Mouse (Mus musculus): ENCODE measurements at regions not wholly inside any gene's neighbourhood (a gene's known extent, or its start where the extent isn't known, plus 50 kb on each side); places are given as distances from the start of the nearest gene placed in this dataset.
A peak's percentile ranks its signal among the peaks of the same experiment; 100 is the strongest.

DNA sequence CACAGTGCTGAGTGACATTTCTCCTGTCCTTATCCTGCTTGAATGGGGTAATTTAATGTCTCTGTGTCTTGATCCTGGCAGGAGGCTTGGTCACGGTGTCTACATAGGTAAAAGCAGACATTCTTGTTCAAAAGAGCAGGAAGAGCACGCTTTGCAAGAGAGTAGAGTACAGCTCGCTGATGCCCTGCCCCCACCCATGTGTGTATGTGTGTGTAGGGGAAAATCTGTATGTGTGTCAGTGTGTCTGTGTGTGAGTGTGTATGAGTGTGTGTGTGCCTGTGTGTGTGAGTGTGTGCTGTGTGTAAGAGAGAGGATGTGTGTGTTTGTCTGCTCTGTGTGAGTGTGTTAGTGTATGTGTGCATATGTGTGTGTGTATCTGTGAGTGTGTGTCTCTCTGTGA, 221.3 kb downstream of the Bcl11b start:
- no peak overlapping the region for H3K4me3 ChIP-seq
- no peak overlapping the region for H3K27ac ChIP-seq
- DNase-seq (ENCODE audit: extremely low spot score in 1 of 2, low spot score in 2 of 2): no peak
- TF ChIP-seq CTCF (IDR thresholded peaks at IDR 0.05): no peak
- intact Hi-C loops (cut with DNase I): no loop called here

- intact Hi-C loops (cut with DNase I): no loop called here
- DNase-seq (ENCODE audit: extremely low spot score in 1 of 2, low spot score in 2 of 2): no peak
- TF ChIP-seq CTCF (IDR thresholded peaks at IDR 0.05): no peak
- no peak overlapping the region for H3K4me3 ChIP-seq
- H3K27ac ChIP-seq: no peak overlapping the region
Observed at GRCm38 (mm10) chr12:107783831-107784230, 219.6 kb downstream of the Bcl11b start.

DNA sequence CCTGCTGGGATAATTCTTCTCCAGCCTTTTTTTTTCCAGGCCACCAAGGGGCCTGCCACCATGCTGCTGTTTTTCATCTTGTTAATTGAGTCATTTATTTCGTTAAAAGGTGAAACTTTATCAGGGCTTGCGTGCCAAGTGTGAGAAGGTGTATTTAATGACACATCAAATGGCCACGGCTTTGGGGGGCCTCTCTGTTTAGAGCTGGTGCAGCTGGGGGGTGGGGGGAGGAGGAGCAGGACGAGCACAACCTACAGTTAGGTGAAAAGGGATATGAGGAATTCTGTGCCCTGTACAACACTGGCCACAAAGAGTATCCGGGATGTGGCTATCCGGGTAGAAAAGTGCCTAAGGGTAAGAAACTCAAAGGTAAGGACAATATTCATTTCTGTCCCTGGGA, 213.6 kb downstream of the Bcl11b start:
- TF ChIP-seq CTCF (IDR thresholded peaks at IDR 0.05): no peak
- H3K4me3 ChIP-seq: no peak overlapping the region
- no peak overlapping the region for H3K27ac ChIP-seq
- intact Hi-C loops (cut with DNase I): no loop called here
- DNase-seq (ENCODE audit: extremely low spot score in 1 of 2, low spot score in 2 of 2): no peak

DNA sequence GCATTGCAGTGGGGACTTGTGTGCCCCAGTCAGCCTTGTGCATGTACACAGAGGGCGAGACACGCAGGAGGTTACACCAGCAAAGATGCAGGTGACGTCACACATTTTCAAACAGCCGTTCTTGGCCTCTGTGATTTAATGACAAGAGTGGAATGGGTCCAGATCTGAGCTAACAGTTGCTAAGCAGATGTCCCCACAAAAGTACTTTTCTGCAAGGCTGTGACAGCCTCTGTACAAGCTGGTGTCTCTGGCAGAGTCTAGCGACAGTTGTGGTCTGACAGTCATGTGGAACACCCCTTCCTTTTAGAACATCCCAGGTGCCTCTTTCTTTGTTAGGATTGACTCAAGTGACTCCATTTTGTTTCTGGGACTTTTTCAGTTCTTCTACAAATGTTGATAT, 203.1 kb downstream of the Bcl11b start:
- DNase-seq (ENCODE audit: extremely low spot score in 1 of 2, low spot score in 2 of 2): no peak
- H3K4me3 ChIP-seq: no peak overlapping the region
- no peak for TF ChIP-seq CTCF (IDR thresholded peaks at IDR 0.05)
- no peak overlapping the region for H3K27ac ChIP-seq
- intact Hi-C loops (cut with DNase I): no loop called here

DNA sequence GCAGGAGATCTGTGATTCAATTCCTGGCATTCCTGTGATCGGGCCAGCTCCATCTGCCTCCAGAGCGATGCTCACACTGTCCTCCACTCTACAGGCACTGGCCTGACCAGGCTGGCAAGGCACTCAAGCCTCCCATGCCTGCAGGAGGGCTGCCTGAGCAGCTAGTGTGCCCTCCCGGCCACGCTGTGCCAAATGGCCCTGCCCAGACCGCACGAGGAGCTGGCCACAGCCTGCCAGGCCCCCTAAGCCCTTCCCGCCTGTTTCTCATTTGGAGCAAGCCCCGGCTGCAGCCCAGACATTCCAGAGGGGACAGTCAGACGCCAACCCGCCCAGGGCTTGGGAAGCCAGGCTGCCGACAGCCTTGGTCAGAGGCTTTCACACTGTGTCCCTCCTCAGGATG, 195.8 kb downstream of the Bcl11b start:
- no peak for TF ChIP-seq CTCF (IDR thresholded peaks at IDR 0.05)
- intact Hi-C loops (cut with DNase I): no loop called here

DNA sequence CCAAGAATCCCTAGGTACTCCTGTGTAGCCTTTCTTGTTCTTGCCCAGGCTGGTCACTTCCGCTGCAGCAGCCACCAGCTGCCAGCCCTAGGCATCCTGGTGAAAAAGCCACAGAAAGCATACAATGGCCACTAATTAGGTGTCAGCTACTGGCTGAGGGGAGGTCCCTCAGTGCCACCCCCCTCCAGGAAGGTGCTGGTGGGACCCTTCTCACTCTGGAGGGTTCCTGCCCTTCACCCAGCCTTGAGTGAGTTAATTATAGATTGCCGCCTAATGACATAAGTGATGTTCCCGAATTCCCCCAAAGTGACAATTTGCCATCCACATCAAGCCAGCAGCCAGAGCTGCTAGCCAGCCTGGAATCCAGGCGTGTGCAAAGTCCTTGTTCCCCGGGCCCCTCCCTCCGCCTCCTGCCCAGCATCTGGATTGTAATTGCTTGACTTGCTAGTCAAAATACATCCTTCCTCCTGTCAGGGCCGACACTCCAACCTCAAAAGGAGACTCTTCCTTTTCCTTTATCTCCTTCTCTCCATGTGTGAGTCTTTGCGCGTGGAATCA, 195.2 kb downstream of the Bcl11b start:
- no peak for TF ChIP-seq CTCF (IDR thresholded peaks at IDR 0.05)
- intact Hi-C loops (cut with DNase I): no loop called here
- Histone ChIP-seq H3K4me3 (no peak overlapping the region), H3K27ac (no peak overlapping the region)
- no peak for DNase-seq (ENCODE audit: extremely low spot score in 1 of 2, low spot score in 2 of 2)

More for the DNA sequence above, 195.8 kb downstream of the Bcl11b start:
- Histone ChIP-seq H3K27ac (no peak overlapping the region), H3K4me3 (no peak overlapping the region)
- no peak for DNase-seq (ENCODE audit: extremely low spot score in 1 of 2, low spot score in 2 of 2)

GRCm38 (mm10) chr12:107811231-107811630, 192.2 kb downstream of the Bcl11b start:
- no peak for TF ChIP-seq CTCF (IDR thresholded peaks at IDR 0.05)
- Histone ChIP-seq H3K27ac (no peak overlapping the region), H3K4me3 (no peak overlapping the region)
- intact Hi-C loops (cut with DNase I): loop anchor here (5.0 kb wide), 1 partner anchor 116 kb away; no protein-coding TSS in a partner anchor
- no peak for DNase-seq (ENCODE audit: extremely low spot score in 1 of 2, low spot score in 2 of 2)

- intact Hi-C loops (cut with DNase I): loop anchor here (5.0 kb wide), 1 partner anchor 115 kb away; no protein-coding TSS in a partner anchor
- DNase-seq (ENCODE audit: extremely low spot score in 1 of 2, low spot score in 2 of 2): peak in 1 of 2 experiments; percentile 17
- no peak for TF ChIP-seq CTCF (IDR thresholded peaks at IDR 0.05)
- H3K27ac ChIP-seq: peak overlapping the region; percentile 37
- H3K4me3 ChIP-seq: no peak overlapping the region
Observed at GRCm38 (mm10) chr12:107812549-107813335, 190.7 kb downstream of the Bcl11b start.

DNA sequence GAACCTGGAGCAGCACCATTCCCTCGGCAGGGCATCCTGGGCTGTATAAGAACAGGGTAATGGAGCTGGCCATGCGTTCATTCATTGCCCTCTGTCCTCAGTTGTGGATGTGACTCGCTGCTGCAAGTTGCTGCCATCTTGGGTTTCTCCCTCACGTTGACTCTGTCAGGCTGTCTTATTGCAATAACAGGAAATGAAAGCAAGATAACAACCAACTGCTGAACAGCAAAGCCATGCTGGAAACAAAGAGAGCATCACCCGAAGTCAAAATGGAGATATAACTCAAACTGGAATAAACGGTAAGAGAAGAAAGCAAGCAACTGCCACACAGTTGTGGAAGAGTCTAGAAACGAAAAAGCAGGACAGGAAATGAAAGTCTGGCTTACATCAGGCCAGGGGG, 188.5 kb downstream of the Bcl11b start:
- H3K4me3 ChIP-seq: no peak overlapping the region
- no peak overlapping the region for H3K27ac ChIP-seq
- no peak for TF ChIP-seq CTCF (IDR thresholded peaks at IDR 0.05)
- DNase-seq (ENCODE audit: extremely low spot score in 1 of 2, low spot score in 2 of 2): no peak
- intact Hi-C loops (cut with DNase I): loop anchor here (5.0 kb wide), 1 partner anchor 112 kb away; no protein-coding TSS in a partner anchor

DNA sequence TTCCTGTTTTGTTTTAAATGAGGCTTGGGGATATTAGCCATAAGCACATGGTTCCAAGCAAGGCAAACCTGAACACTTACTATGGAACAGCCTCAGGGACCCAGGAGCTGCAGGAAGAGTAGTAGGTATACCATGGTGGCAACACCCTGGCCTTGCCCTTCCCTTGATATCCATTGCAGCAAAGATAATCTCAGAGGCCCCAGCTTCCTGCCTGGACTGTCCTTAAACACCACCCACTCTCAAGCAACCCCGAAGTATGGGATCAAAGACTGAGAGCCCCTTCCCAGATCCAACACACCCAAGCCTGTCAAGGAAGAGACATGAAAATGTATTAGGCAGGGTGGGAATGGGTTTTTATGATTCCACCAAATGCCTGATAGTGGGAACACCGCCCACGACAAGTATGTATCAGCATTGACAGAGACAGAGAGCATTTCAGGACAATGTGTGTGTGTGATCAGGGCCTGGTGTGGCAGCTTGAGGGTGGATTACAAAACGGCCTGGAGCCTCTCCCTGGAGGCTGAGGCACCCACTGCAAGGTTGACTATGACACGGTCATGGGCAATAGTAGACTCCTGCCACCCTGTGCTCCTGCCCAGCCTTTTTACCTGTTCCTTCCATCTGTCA, 179.5 kb downstream of the Bcl11b start:
- Histone ChIP-seq H3K4me3 (no peak overlapping the region), H3K27ac (no peak overlapping the region)
- no peak for DNase-seq (ENCODE audit: extremely low spot score in 1 of 2, low spot score in 2 of 2)
- intact Hi-C loops (cut with DNase I): no loop called here
- no peak for TF ChIP-seq CTCF (IDR thresholded peaks at IDR 0.05)

GRCm38 (mm10) chr12:107825921-107826320, 177.5 kb downstream of the Bcl11b start:
- H3K4me3 ChIP-seq: no peak overlapping the region
- no peak for TF ChIP-seq CTCF (IDR thresholded peaks at IDR 0.05)
- no peak overlapping the region for H3K27ac ChIP-seq
- intact Hi-C loops (cut with DNase I): no loop called here
- peak in 1 of 2 experiments; percentile 24 for DNase-seq (ENCODE audit: extremely low spot score in 1 of 2, low spot score in 2 of 2)

DNA sequence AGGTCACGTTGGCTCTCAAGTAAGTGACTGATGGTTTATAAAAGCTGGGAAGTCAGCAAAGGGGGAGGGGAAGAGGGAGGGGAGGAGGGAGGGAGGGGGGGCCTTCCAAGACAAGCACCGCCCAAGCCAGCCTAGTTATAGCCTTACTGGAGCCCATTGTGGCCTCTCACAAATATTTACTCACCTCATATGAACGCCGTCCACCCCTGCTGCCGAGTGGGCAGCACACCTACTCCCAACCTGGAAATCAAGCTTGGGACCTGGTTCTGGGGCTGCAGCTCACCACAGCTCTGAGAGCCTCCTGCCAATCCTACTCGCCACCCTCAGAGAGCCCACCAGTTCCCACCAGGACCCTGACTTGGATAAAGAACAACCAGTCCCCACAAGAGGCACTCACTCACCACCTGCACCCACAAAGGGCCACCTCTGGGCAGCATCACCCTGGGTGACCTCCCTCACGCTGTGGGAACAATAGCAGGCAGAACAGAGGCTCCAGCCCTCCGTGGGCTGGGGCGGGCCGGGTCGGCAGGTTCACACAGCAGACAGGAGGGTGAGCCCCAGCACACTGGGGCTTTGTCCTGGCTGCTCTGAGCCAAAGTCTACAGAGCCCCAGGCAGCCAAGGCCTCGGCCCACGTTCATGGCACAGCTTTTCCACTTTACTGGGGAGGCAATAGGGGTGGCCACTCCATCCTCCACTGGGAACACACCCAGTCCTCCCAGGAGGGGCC, 171.8 kb downstream of the Bcl11b start:
- no peak for DNase-seq (ENCODE audit: extremely low spot score in 1 of 2, low spot score in 2 of 2)
- intact Hi-C loops (cut with DNase I): no loop called here
- Histone ChIP-seq H3K27ac (no peak overlapping the region), H3K4me3 (no peak overlapping the region)
- TF ChIP-seq CTCF (IDR thresholded peaks at IDR 0.05): no peak
